Mouse (Mus musculus): ENCODE results near the gene Kpna2. TPM values are rescaled to one million over a fixed set of nuclear protein-coding genes. Genes with fewer than 3 reads are reported as not detected.
A peak's percentile ranks its signal among the peaks of the same experiment; 100 is the strongest.

Gene Kpna2
- polyA plus RNA-seq, 1 experiment from 2014 or later = 390 TPM

DNA sequence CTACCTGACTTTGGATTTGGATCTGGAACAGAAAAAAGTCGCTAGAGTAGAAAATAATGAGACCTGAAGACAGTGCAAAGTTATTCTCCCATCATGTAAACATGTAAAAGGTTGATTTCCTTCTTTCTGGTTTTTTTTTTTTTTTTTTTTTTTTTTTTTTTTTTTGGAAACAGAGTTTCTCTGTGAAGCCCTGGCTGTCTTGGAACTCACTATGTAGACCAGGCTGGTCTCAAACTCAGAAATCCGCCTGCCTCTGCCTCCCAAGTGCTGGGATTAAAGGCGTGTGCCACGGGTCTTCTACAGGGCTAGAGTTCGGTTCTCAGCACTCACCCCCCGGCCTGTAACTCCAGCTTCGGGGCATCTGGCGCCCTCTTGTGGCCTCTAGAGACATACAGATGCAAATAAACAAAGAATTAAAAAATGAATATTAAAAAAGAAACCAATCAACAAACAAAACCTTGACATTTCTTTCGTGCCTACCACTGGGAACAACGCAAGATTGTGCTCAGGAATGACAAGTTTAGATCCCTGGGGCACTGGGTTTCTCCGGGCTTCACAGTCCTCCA, 14.8 kb upstream of the Kpna2 start:
- Histone ChIP-seq H3K27me3 (replicated peaks; ENCODE audit: control insufficient read depth, insufficient read depth, low read length) (no peaks in the 10 kb centered on the region), H3K4me3 (ENCODE audit: low read depth, low read length) (no peak overlapping the region), H3K27ac (ENCODE audit: low read depth, low read length) (no peak overlapping the region), H3K9me3 (replicated peaks; ENCODE audit: control insufficient read depth, low read length) (no peaks in the 10 kb centered on the region), H3K4me2 (ENCODE audit: low read length) (no peak overlapping the region), H3K9ac (ENCODE audit: low read length) (no peak overlapping the region), H3K36me3 (ENCODE audit: control insufficient read depth, insufficient read depth, low read length) (no peaks in the 10 kb centered on the region), H3K4me1 (ENCODE audit: control insufficient read depth, insufficient read depth, low read length) (0 out of 2 replicates have a peak, but pooled peaks cover 2% of the 10 kb centered on the region)
- 79% methylated on average over 11 of the region's 11 CpGs for WGBS
- DNase-seq (ENCODE audit: low spot score) = no peak
- no peak for ATAC-seq

DNA sequence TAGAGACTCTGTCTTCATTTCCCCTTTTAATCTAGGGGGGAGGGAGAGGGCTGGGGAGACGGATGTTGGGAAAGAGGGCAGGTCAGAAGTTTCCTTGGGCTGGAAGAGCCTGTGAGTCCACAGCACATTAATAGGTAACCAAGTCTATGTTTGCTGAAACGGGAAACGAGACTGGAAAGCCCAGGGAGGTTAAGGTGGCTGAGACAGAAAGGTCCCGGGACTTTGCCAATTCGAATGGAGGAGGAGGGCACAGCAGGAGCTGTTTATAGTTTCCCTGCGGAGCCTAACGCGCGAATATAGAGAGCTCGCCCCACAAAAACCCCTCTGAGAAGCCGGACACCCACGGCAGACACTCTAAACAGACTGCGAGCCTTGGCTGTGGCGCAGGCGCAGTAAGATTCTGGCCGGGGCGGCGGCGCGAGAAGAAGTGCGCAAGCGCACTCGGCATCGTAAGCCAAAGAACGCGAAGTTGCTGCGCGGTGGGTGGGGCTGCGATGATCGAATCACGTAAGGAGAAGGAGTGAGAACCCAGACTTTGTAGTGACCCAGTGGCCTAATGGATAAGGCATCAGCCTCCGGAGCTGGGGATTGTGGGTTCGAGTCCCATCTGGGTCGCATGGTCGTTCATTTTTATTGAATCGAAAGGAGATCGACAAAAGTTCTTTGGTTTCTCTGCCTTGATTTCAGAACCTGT, 13.1 kb upstream of the Kpna2 start:
- Histone ChIP-seq H3K9ac (ENCODE audit: low read length) (peak overlapping the region; percentile 76), H3K4me3 (ENCODE audit: low read depth, low read length) (peak overlapping the region; percentile 55), H3K4me1 (ENCODE audit: control insufficient read depth, insufficient read depth, low read length) (0 out of 2 replicates have a peak, but pooled peaks cover 2% of the 10 kb centered on the region), H3K27ac (ENCODE audit: low read depth, low read length) (peak overlapping the region; percentile 91), H3K36me3 (ENCODE audit: control insufficient read depth, insufficient read depth, low read length) (no peaks in the 10 kb centered on the region), H3K27me3 (replicated peaks; ENCODE audit: control insufficient read depth, insufficient read depth, low read length) (no peaks in the 10 kb centered on the region), H3K9me3 (replicated peaks; ENCODE audit: control insufficient read depth, low read length) (no peaks in the 10 kb centered on the region), H3K4me2 (ENCODE audit: low read length) (peak overlapping the region; percentile 61)
- under 1% methylated on average over 37 of the region's 37 CpGs for WGBS
- ATAC-seq (peak; percentile 98), DNase-seq (ENCODE audit: low spot score) (peak; percentile 98)

DNA sequence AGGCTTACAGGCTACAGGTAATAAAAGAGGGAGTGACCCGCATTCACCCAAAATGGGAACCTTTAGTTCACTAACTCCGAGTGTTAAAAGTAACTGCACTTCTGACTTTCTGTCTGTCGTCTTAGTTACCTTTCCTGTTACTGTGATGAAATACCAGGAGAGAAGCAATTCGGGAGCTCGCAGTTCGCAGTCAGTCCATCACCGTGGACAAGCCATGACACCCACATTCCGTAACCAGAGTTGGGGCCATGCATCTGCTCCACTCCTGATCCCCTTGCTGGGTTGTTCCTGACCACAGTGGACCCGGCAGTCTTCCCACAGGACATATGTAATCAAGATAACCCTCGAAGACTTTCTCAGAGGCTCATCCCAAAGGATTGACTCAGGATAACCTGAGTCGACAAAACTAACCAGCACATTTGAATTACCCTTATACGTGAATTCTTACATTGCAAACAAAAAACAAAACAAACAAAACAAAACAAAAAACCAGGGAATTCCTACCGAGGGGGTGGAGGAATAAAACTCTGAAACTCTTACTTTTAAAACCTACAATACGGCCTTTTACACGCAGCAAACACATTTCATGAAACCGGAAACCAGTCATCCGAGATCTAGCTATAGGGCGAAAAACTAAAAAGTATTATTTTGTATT, 12.5 kb upstream of the Kpna2 start:
- H3K27ac ChIP-seq (ENCODE audit: low read depth, low read length) = peak overlapping the region; percentile 91
- 0 out of 2 replicates have a peak, but pooled peaks cover 2% of the 10 kb centered on the region for H3K4me1 ChIP-seq (ENCODE audit: control insufficient read depth, insufficient read depth, low read length)
- ATAC-seq (no peak), DNase-seq (ENCODE audit: low spot score) (no peak)
- peak overlapping the region; percentile 55 for H3K4me3 ChIP-seq (ENCODE audit: low read depth, low read length)
- no peaks in the 10 kb centered on the region for H3K9me3 ChIP-seq (replicated peaks; ENCODE audit: control insufficient read depth, low read length)
- H3K27me3 ChIP-seq (replicated peaks; ENCODE audit: control insufficient read depth, insufficient read depth, low read length) = no peaks in the 10 kb centered on the region
- H3K9ac ChIP-seq (ENCODE audit: low read length) = peak overlapping the region; percentile 76
- peak overlapping the region; percentile 61 for H3K4me2 ChIP-seq (ENCODE audit: low read length)
- WGBS = 44% methylated on average over 18 of the region's 18 CpGs
- H3K36me3 ChIP-seq (ENCODE audit: control insufficient read depth, insufficient read depth, low read length) = no peaks in the 10 kb centered on the region

DNA sequence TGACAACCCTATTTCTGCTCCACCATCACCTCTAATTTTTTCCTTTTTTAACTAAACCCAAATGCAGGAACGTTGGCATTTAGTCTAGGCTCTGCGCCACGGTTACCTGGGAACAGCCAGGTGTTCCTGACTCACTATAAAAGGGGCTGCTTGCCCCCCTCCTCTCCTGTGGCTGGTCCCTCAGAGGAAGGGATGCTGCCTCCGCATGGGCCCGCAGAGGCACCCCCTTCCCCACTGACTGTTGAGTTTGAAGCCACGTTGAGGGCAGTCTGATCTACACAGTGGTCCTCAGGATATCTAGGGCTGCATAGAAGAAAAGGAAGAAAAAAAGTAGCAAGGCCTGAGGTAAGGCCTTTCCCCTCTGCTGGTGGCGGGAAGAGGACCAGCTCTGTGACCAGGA, 11.8 kb upstream of the Kpna2 start:
- Histone ChIP-seq H3K36me3 (ENCODE audit: control insufficient read depth, insufficient read depth, low read length) (no peaks in the 10 kb centered on the region), H3K27me3 (replicated peaks; ENCODE audit: control insufficient read depth, insufficient read depth, low read length) (no peaks in the 10 kb centered on the region), H3K4me3 (ENCODE audit: low read depth, low read length) (no peak overlapping the region), H3K9ac (ENCODE audit: low read length) (no peak overlapping the region), H3K4me1 (ENCODE audit: control insufficient read depth, insufficient read depth, low read length) (0 out of 2 replicates have a peak, but pooled peaks cover 2% of the 10 kb centered on the region), H3K9me3 (replicated peaks; ENCODE audit: control insufficient read depth, low read length) (no peaks in the 10 kb centered on the region), H3K4me2 (ENCODE audit: low read length) (no peak overlapping the region), H3K27ac (ENCODE audit: low read depth, low read length) (no peak overlapping the region)
- DNase-seq (ENCODE audit: low spot score) = no peak
- 78% methylated on average over 7 of the region's 7 CpGs for WGBS
- no peak for ATAC-seq

DNA sequence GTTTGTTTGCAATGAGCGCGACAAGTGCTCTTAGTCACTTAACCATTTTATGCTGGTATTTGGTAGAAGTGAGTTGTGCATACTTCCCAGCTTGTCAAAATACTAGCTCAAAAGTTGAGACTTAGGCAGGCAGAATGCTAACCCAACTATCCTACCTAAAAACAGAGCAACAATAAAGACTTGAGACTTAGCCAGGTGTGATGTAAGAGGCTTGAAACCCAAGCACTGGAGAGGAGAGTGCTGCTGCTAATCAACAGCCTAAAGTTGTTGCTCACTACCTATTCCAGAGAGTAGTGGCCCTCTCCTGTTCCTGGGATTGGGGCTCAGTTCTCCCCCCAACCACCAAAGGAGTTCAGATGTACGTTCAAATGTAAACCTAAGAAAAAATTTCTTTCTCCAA, 11.1 kb upstream of the Kpna2 start:
- ATAC-seq = no peak

DNA sequence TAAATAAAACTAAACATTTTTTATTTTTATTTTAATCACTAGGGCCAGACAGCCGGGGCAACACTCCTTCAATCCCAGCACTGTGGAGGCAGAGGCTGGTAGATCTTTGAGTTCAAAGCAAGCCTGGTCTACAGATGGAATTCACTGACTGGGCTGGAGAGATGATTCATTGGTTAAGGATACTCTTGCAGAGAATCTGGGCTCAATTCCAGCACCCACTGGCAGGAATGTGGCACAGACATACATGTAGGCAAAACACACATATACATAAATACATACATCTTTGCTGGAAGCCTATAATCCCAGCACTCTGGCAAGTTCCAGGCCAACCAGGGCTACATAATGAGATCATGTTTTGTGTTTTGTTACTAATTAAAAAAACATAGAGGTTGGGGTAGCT, 6.2 kb upstream of the Kpna2 start:
- H3K36me3 ChIP-seq (ENCODE audit: control insufficient read depth, insufficient read depth, low read length) = no peaks in the 10 kb centered on the region
- H3K9me3 ChIP-seq (replicated peaks; ENCODE audit: control insufficient read depth, low read length) = no peaks in the 10 kb centered on the region
- no peaks in the 10 kb centered on the region for H3K4me1 ChIP-seq (ENCODE audit: control insufficient read depth, insufficient read depth, low read length)
- no peak for ATAC-seq
- no peaks in the 10 kb centered on the region for H3K27me3 ChIP-seq (replicated peaks; ENCODE audit: control insufficient read depth, insufficient read depth, low read length)
- no peak overlapping the region for H3K9ac ChIP-seq (ENCODE audit: low read length)
- H3K4me3 ChIP-seq (ENCODE audit: low read depth, low read length) = no peak overlapping the region
- no peak overlapping the region for H3K4me2 ChIP-seq (ENCODE audit: low read length)
- H3K27ac ChIP-seq (ENCODE audit: low read depth, low read length) = no peak overlapping the region
- WGBS = 94% methylated on average over 1 of the region's 1 CpGs
- no peak for DNase-seq (ENCODE audit: low spot score)

More for the DNA sequence above, 11.1 kb upstream of the Kpna2 start:
- Histone ChIP-seq H3K4me1 (ENCODE audit: control insufficient read depth, insufficient read depth, low read length) (0 out of 2 replicates have a peak, but pooled peaks cover 2% of the 10 kb centered on the region), H3K9me3 (replicated peaks; ENCODE audit: control insufficient read depth, low read length) (no peaks in the 10 kb centered on the region), H3K4me3 (ENCODE audit: low read depth, low read length) (no peak overlapping the region), H3K4me2 (ENCODE audit: low read length) (no peak overlapping the region), H3K9ac (ENCODE audit: low read length) (no peak overlapping the region), H3K27me3 (replicated peaks; ENCODE audit: control insufficient read depth, insufficient read depth, low read length) (no peaks in the 10 kb centered on the region), H3K27ac (ENCODE audit: low read depth, low read length) (no peak overlapping the region), H3K36me3 (ENCODE audit: control insufficient read depth, insufficient read depth, low read length) (no peaks in the 10 kb centered on the region)
- DNase-seq (ENCODE audit: low spot score) = no peak
- 96% methylated on average over 3 of the region's 3 CpGs for WGBS

DNA sequence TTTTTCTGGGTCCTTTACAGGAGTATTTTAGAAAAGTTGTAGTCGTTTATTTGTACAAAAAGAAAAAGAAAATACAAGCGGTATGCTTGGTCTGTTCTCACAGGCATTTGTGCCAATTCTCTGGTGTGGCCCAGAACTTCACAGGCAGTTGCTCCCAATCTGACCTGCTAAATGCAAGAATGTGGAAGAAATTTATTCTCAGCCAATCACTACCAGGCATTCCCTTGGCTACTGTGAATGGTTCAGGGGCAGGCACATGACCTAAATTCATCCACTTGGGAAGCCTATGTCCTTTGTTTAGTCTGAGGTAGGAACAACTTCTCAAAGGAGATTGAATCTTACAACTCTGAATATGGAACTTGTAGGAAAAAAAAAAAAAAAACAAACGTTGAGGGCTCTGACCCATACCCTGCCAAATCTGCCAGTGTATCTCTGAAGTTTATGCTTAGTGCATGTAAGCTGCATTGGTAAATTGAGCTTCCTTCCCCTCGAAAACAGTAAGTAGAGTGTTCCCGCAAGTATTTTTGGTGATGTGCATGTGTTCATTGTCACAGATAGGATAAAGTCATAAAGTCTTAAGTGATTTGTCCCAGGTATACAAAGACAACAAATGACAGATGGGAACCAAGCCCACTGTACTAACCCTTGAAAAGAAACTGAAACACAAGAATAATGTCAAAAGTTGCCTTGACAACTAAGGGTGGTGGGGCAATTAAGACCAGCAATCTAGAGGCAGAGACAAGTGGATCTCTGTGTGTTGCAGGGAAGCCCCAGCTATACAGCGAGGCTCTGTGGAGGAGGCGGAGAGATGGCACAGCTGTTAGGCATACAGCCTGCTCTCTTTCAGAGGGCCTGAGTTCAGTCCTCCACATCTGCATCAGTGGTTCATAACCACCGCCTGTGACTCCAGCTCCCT, 2.7 kb upstream of the Kpna2 start:
- peak overlapping the region; percentile 14; the same call in 1 of the 2 replicates for H3K27ac ChIP-seq (ENCODE audit: low read depth, low read length)
- H3K9me3 ChIP-seq (replicated peaks; ENCODE audit: control insufficient read depth, low read length) = no peaks in the 10 kb centered on the region
- peaks cover 4% of the 10 kb centered on the region; the same call in 1 of the 2 replicates for H3K4me1 ChIP-seq (ENCODE audit: control insufficient read depth, insufficient read depth, low read length)
- DNase-seq (ENCODE audit: low spot score) = peak; percentile 64
- no peak overlapping the region for H3K4me3 ChIP-seq (ENCODE audit: low read depth, low read length)
- 0 out of 2 replicates have a peak, but pooled peaks have one; percentile 11 for ATAC-seq
- peaks cover 3% of the 10 kb centered on the region for H3K36me3 ChIP-seq (ENCODE audit: control insufficient read depth, insufficient read depth, low read length)
- no peak overlapping the region for H3K4me2 ChIP-seq (ENCODE audit: low read length)
- H3K27me3 ChIP-seq (replicated peaks; ENCODE audit: control insufficient read depth, insufficient read depth, low read length) = no peaks in the 10 kb centered on the region
- WGBS = 30% methylated on average over 7 of the region's 8 CpGs
- no peak overlapping the region for H3K9ac ChIP-seq (ENCODE audit: low read length)

DNA sequence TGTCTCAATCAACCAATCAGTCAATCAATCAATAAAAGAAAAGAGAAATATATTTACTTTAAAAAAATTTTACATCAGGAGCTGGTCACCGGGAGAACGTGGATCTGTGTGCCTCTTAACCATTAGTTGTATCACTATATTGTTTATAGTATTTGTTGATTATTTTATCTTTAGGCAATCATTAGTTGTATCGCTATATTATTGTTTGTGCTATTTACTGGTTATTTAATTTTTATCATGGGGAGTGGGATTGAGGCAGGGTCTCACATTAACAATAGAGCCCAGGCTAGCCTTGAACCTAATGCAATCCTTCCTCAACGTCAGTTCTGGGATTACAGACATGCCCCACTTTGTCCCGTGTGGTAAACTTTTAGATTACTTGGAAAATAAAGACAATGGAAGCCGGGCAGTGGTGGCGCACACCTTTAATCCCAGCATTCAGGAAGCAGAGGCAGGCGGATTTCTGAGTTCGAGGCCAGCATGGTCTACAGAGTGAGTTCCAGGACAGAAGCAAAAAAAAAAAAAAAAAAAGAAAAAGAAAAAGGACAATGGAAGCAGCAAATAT, 690 bp upstream of the Kpna2 start:
- DNase-seq (ENCODE audit: low spot score) = no peak
- Histone ChIP-seq H3K4me3 (ENCODE audit: low read depth, low read length) (peak overlapping the region; percentile 96), H3K9ac (ENCODE audit: low read length) (peak overlapping the region; percentile 72), H3K4me2 (ENCODE audit: low read length) (peak overlapping the region; percentile 58), H3K27ac (ENCODE audit: low read depth, low read length) (peak overlapping the region; percentile 82), H3K9me3 (replicated peaks; ENCODE audit: control insufficient read depth, low read length) (no peaks in the 10 kb centered on the region), H3K4me1 (ENCODE audit: control insufficient read depth, insufficient read depth, low read length) (peaks cover 6% of the 10 kb centered on the region; the same call in 1 of the 2 replicates), H3K36me3 (ENCODE audit: control insufficient read depth, insufficient read depth, low read length) (peaks cover 23% of the 10 kb centered on the region), H3K27me3 (replicated peaks; ENCODE audit: control insufficient read depth, insufficient read depth, low read length) (no peaks in the 10 kb centered on the region)
- 85% methylated on average over 9 of the region's 9 CpGs for WGBS
- ATAC-seq = no peak
